Mouse (Mus musculus) heart, adult 2 months (tissue): Measurements from ENCODE around the gene Hacl1.

ENCODE experiments used
- CTCF ChIP-seq: fragments of 200-600 bp; IDR thresholded peaks from 2 replicates; pipeline ENCODE4 v1.8.1; 2022; ENCODE audit warnings: antibody characterized with exemption, mild to moderate bottlenecking, moderate library complexity
- EP300 ChIP-seq: fragments of 200-500 bp; IDR thresholded peaks from 2 replicates; pipeline ENCODE4 v1.6.1; 2011; ENCODE audit warnings: low read depth, low read length, control low read depth; ENCODE audit not compliant: insufficient read depth

DNA sequence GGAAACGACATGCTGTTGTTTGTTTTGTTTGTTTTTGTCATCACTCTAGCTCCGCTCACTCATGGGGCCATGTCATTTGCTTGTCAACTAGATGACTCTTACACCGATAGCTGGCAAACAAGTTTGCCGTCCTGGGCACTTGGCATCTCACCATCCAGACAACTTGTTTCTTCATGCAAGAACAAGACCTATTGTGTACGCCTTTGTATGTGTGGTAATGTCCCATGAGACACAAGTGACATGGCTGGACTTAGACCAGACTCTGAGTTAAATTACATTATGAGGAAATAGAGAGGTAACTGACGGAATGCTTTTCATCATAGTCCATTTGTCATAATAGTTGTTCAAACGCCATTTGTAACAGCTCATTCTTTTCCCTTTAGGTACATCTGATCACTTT lies 4.8 kb upstream of the Hacl1 start:
- no peak for TF ChIP-seq CTCF
- no peak for TF ChIP-seq EP300
